Mouse (Mus musculus): ENCODE data around the gene Ptprd. TPM values are rescaled to one million over a fixed set of nuclear protein-coding genes. Genes with fewer than 3 reads are reported as not detected.

Ptprd gene
- polyA plus RNA-seq, 1 experiment: 4.5 TPM

DNA sequence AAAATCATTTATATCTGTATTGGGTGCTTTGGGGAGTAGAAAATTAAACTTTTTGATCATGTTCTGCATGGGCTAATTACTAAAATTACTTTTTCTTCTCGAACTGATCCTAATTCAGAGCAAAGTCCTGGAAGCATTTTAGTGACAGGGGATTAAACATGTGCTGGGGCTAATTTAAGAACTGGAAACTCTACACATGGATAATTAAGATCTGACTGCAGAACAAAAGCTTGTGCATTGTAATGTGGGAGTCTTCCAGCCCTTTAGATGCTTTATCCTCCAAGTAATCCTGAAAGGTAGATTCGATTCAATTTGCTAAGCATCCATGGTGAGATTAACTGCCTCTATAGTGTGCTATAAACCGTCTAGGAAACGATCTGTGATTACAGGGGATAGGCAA, 2316.9 kb downstream of the Ptprd start:
- WGBS: 49% methylated on average over 4 of the region's 4 CpGs
- no peak for DNase-seq (ENCODE audit: low read depth, low spot score)
